Mouse (Mus musculus): ENCODE data around the gene Hmgn1.
A peak's percentile ranks its signal among the peaks of the same experiment; 100 is the strongest.
"Not testable (repeated sequence)": the region's sequence is repeated elsewhere in the genome, so short reads cannot be mapped to it uniquely, and the experiment has no call there.

The Hmgn1 gene

DNA sequence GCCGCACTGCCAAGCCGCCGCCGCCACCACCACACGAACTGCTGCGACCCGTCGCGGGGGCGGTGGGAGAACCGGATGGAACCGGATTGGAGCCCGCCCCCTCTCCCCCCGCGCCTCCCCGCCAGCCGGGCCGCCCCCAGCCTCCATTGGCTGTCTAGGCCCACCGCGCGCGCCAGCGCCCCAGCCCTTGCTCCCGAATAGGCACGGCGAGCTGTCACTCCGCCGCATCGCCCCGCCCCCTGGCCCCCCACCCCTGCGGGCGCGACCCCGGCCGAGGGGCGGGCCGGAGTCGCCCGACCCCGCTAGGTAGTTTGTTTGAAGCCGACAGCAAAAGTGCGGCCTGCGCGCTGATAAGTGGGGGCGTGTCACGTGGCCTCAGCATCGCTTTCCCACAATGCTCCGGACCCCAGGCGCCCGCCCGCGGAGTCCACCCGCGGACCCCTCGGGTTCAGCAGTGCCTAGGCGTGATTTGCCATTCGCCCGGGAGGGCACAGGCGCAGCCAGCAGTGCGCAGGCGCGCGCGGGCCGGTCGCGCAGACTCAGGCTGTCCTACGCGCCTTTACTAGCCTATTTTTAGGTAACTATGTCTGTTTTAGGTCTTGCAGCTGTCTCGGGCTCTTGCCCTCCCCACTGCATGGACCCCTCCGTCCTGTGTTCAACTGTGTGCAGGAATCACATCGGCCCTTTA lies at the start of gene Hmgn1:
TSS of gene Hmgn1 (minus strand) at position 73 of the 688 bp plus-strand sequence.
- DNase-seq, result peak; percentile 89 to 94

DNA sequence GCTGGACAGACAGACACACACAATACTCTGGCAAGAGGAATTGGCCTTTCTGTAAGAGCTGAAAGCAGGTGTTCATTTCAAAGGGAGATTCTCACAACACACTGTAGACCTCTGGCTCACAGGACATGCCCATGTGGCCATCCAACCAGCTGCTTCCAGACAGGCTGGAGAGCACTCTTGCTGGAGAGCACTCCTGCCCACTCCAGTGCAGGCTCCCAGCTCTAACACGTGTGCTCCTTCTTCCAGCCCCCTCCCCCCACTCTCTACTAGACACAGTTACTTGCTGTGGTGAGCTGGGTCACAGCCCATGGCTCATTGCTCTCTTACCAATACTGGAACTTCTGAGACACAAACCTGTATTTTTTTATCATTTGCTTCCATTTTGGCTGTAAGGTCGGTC lies 47.9 kb upstream of the Hmgn1 start:
- no peak for DNase-seq

DNA sequence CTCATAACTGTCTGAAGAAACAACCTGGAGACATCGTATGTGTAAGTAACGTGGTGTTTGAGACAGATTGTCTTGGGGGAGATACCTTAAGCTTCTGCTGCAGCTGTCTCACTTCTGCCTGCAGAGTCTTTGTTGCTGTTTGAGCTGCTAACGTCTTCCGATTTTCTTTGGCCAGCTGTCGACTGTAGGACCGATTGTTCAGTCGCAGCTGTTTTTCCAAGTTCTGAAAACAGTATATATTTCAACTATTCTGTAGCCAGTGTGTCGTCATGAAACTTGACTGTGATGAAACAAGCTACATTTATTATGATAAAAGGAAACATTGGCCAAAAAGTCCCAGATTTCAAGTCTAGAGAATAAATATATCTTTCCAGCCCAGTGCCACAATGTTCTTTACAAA lies 46.1 kb upstream of the Hmgn1 start:
- no peak for DNase-seq

DNA sequence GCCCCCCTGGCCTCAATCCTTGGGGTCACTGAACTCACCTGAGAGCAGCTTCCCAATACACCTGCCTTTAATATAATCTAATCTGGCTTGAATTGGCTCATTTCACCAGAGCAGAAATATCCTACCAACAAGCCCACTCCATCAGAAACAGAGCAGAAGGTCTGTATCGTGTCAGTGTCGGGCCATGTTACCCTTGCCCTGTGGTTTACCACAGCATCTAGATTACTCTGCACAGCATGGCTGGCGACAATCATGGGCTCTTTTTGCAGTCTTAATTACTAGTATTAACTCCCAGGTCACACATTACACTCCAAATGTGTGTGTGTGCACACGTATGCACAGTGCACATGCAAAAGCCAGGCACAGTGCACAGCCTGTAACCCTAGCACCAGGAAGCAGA lies 41.3 kb upstream of the Hmgn1 start:
- no peak for DNase-seq

DNA sequence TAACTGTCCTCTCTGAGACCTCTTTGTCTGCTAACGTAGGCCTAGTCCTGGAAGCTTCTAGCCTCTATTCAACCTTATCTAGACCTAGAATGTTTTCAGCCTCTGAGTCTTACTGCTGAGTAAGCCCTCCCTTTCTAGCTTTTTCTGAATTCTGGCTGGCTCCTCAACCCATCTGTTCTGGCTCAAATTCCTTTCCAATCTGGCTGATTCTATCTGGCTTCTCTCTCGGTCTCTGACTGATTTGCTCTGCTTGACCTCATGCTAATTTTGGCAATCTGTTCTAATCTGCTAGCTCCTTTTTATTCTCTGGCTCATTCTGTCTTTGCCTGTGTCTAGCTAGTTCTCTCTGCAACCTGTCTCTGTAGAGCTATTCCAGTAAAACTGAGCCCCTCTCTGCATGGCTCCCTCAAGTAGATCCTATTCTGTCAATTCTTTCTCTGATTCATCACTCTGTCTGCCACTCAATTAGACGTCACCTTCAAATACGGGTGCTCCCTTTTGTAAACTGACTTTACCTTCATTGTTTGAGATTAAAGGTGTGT lies 38.3 kb upstream of the Hmgn1 start:
- DNase-seq, result no peak

DNA sequence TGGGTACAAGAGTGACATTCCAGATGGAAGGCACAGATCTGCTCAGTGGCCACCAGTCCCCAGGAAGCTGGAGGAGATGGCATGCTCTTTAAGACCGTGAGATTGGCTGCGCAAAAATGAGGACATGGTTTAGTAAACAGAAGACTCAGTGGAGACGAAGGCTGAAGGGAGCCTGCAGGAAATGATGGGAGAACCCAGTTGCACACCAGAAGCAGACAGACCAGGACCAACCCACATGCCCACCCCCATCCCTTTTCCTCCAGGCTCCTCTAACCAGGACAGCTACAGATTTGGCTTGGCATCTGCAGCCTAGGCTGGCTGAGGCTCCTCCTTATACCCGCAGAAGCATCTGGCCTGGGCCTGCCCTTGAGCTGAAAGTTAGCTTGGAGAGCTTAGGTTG lies 33.8 kb upstream of the Hmgn1 start:
- DNase-seq, result no peak

DNA sequence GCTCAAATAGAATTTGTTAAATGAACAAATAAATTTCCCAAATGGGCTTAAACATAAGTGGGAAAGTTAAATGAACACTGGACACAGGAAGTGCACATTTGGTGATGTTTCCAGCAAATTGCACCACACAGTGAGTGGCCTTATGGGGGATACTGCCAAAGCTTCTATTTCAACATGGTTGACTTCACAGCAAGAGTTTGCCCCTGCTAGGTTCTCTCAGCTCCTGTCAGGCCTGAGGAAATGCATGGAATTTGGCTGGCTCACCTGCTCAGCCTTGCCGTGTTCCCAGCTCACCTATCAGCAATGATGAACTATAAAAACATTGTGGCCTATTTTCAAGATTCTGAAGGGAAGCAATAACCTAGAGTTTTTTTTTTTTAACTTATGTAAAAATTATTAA lies 33.4 kb upstream of the Hmgn1 start:
- no peak for DNase-seq

DNA sequence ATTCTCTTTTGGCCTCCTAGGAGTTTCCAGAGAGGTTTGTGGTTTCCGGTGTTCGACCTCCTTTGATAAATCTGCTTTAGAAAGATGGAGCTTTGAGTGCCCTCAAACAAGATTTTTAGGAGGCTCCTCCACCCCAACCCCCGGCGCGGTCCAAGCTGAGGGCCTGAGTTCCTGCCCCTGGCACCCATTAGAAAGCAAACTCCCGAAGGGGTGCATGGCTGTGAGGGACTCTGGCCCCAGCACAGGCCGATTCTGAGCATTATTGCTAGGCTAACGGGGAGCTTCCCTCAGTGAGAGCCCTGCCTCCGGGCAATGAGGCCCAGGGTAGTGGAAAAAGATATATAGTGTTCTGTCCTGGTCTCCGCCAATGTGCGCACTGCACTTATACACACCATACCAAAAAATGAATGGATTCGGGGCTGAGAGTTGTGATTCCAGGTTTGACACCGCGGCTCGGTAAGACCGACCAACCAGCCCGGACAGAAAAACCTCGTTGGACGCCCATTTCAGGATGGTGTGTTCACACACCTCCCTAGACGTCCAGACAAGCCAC lies 32.3 kb upstream of the Hmgn1 start:
- no peak for DNase-seq

DNA sequence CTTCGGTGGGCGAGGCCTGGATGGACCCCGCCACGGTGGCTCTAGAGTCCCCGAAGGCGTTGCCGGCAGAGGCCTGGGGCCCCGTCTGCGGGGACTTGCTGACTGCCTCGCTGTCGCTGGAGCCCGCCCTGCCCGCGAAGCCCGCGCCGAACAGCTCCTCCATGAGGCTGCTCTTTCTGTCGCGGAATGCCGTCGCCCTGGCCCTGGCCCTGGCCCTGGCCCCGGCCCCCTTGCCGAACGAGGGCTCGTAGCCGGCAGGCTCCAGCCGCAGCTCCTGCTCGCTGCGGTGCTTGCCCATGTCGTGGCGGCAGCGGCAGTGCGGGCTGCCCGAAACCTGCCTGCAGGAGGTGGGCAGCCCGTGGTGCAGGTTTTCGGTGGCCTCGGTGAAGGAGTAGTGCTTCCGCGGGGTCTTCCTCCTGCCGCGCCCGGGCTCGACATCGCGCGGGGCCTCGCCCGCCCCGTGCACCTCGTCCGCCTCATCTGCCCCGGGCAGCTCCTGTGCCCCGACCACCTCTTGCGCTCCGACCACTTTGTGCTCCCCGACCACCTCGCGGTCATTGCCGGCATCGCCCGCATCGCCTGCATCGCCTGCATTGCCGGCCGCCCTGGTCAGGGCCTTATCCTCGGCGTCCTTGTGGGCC lies 31.7 kb upstream of the Hmgn1 start:
- DNase-seq, result peak in 1 of 2 experiments; percentile 40

DNA sequence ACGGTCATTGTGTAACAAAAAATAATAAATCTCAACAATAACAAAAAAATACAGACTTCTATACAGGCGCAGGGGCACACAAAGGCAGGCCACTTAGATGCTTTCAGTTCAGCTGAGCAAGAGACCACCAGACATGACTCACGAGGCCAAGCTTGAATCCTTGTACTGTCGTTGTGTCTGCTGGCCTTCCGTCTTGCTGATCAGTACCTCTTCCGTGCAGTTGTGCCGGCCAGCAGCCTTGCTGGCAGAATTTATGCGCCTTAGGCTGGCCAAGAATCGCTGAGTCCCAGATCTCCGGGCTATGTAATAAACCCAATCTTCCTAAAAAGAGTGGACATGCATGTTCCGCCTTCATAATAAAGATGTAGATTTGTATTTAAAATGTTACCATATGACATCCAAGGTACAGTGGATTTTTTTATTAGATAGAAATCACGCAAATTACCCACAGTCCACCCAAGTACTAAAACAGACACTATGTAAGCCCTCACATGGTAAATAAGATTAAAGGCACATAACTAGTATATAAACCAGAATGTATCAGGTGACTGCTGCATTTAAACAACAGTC lies 31.1 kb upstream of the Hmgn1 start:
- no peak for DNase-seq

DNA sequence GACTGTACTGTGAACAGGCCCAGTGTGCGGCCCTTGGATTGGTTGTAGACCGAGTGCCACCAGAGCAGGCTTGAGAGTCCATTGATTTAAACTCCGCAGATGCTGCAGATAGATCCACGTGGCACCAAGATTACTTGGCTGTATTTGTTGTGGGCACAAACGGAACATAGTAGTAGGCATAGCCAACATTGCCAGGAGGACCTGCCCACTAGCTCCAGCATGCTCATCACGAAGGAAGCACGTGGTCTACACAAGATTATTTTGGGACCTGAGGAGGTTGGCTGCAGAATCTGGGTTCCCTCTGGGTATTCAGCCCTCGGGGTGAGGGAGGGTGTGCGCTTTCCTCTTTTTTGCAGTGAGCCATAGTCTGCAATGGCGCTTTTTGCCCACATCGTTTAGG lies 29.6 kb upstream of the Hmgn1 start:
- DNase-seq, result no peak

DNA sequence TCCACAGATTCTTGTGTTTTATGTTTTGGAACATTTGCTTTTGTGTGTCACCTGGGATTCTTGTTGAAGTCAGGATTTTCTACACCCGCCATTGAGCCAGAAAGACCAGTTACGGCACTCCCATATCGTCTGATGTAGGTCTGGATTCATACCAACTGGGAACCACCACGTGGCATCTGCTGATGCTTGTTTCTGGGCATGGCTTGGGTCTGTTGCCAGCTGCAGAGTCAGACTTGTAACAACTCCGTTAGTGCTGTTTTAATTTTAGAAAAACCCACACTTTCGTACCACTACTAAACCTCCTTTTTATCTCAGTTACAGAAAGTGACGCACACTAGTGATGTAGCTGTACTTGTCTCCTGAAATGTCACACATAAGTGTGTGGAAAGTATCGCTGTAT lies 28.5 kb upstream of the Hmgn1 start:
- no peak for DNase-seq

DNA sequence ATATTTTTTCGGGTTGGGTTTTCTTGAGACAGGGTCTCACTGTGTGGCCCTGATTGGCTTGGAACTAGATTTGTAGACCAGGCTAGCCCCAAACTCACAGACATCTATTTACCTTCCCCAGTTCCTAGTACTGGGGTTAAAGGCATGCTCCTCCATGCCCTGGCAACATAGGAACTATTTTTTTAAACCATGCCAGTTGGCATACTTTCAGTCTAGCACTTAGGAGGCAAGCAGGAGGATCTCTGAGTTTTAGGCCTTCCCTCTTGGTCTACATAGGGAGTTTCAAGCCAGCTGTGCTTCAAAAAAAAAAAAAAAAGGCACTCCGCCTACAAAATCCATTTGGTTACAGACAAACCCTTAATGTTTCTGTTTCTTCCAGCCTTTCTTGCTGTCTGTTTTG lies 26.9 kb upstream of the Hmgn1 start:
- DNase-seq, result no peak

DNA sequence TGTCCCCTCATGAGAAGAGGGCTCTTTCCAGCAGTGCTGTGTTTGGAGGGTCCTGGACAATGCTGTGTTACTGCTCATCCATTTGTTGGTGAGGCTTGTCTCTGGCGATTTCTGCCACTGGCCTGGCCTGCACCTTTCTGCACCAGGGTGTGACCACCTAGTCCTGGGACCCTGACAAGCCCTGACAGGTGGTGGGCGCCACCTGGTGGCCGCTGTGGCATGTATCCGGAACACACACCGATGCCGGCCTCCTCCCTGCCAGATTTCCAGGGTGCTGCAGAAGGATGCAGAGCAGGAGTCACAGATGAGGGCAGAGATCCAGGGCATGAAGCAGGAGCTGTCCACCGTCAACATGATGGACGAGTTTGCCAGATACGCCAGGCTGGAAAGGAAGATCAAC lies 24.0 kb upstream of the Hmgn1 start:
- peak; percentile 55 to 81 for DNase-seq

DNA sequence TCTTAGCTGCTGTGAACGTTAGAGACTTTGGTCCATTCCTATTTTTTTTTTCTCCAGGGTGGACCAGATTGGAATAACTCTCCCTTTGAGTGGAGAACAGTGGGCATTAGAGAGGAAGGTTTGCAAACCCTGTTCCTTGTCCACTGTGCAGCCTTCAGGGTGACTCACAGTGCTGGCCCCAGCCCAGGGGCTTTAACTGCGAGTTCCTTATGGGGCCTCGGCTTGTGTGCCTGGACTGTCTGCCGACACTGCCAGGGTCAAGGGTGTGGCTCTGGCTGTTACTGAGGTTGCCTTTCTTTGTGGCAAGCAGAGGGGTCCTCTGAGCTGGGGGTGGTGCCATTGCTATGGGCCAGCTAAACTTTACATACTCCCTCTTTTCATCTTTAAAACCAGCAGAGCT lies 23.5 kb upstream of the Hmgn1 start:
- DNase-seq, result no peak

DNA sequence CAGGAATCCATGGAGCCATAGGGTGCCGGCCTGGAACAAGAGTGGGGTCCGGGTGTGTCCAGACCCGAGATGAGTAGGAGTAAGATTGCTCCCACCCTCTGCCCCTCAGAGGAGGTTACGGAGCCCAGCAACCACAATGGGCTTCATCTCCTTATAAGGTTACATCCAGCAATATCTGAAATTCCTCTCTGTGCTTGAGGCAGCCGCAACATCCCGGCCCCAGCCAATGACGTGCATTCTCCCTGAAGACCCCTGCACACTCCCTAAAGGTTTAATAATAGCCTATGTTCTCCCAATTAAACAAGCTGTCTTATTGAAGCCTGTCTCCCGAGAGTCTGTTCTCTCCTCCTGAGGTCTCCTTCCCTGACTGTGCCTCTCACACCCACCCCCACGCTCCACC lies 21.8 kb upstream of the Hmgn1 start:
- no peak for DNase-seq

DNA sequence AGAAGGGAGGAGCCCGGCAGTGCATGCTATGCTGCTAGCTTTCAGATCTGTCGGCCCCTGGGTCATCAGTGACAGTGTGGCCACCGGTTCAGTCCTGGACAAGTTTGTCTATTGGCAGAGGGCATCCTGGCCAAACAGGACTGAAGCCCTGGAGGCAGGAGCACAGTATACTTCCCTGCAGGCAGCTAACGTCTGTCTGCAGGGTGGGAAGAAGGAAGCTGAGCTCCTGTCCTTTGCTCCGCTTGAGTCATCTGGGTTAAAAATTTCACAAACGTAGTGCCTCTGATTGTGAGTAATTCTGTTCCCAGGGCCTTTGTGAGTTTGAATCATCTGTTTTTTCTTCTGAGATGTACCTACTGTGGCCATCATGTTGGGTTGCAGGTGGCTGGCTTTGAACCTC lies 21.3 kb upstream of the Hmgn1 start:
- no peak for DNase-seq

DNA sequence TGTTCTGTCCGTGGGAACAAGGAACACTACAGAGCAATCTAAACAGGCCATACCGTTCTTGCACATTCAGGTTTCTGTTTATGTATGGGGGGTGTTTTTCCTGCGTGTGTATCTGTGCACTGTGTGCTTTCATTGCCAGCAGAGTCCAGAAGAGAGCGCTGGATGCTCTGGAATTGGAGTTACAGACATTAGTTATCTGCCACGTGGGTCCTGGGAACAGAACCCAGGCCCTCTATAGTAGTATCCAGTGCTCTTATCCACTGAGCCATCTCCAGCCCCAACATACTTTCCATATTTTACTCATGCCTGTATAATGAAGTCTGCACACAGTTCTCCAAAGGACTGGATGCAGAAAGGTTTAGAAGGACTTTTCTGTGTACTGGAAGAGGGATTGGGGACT lies 18.3 kb upstream of the Hmgn1 start:
- no peak for DNase-seq

DNA sequence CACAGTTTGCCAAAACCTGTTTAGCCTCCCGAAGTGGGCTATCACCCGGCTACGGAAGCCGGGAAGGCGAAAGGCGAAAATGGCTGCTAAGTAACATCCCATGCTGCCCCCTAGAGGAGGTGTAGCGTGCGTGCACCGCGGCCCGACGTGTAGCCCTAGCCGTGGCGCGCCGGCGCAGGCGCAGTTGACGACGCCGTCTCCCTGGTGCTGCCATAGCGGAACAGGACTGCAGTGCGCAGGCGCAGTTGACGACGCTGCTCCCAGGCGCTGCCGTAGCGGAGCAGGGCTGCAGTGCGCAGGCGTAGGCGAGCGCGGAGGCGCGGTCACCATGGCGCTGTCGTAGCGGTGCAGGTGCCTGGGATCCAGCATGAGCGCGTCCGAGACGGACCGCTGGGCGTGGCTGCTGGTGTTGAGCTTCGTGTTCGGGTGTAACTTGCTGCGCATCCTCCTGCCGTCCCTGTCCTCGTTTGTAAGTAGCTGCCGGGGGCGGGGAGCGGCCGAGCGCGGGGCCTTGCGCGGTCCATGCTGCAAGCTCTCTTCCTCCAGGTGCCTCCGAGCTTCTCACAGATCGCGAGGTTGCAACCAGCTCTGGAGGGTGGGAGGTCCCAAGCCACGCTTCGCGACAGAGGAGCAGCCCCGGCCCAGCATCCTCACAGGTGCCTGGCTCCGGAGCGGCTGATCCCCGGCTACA lies 17.7 kb upstream of the Hmgn1 start, which contains the start of gene Wrb:
TSS of gene Wrb (plus strand) at position 298 of the 691 bp plus-strand sequence.
- peak; percentile 99 to 100 for DNase-seq

DNA sequence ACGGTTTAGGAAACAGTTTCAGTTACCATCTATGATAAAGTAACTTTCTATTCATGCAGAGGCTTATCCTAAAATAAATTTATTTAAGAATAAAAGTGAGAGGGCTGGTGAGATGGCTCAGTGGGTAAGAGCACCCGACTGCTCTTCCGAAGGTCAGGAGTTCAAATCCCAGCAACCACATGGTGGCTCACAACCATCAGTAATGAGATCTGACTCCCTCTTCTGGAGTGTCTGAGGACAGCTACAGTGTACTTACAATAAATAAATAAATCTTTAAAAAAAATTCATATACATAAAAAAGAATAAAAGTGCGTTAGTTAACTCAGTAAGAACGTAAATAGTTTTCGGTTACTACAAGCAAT lies 17.2 kb upstream of the Hmgn1 start:
- not testable (repeated sequence) for DNase-seq

DNA sequence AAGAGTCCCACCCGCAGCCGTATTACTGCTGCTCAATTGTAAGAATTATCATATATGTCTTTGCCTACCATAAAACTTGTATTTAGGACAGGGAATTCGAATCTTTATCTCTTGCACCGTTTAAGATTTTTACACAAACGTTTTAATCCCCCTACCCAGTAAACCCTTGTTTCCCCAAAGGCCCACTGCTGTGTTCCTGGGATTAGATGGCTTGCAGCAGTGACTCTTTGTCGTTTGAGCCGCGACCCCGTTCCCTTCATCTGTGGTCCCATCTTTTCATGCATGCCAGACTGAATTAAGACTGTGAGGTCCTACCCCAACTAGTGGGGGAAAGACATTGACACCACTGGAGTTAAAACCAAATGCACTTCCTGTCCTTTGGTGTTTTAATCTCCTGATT lies 937 bp upstream of the Hmgn1 start:
- DNase-seq, result no peak

DNA sequence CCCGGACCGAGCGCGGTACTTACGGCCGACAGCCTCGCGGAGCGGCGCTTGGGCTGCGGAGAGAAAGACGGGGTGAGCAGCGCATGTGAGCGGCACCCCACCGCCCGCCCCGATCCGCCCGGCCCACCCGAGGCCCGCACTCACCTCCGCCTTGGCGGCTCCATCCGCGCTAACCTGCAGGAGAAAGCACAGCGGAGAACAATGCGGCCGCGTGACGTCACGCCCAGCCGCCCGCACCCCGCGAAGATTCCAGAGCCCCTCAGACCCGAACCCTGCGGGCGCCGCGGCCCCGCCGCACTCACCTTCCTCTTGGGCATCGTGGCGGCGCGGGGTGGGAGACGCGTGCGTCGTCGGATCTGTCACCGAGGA lies 257 bp downstream of the Hmgn1 start:
- no peak for DNase-seq

DNA sequence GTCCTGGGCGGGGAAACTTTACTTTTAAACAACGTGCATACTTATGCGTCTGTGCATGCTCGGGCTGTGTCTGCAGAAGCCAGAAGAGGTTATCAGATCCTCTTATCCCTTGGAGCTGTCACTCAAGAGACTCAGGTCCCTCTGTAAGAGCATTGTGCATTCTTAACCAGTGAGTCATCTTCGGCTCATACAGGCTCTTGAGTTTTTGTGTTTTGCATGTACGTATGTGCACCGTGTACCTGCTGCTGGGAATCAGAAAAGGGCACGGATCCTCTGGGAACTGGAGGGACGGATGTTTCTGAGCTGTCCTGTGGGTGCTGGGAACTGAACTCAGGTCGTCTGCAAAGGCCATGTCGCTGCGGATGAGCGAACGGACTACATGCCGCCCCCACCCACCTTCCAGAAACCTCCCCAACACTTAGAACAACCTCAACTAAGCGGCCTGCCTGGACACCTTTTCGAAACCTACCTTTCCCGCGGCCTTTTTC lies 801 bp downstream of the Hmgn1 start:
- no peak for DNase-seq

All from spleen, adult 18-20 months (tissue).